Mouse (Mus musculus) forebrain, embryonic 13.5 days (tissue): ENCODE data around the gene Bmp3. TPM values are rescaled to one million over a fixed set of nuclear protein-coding genes. Genes with fewer than 3 reads are reported as not detected.

Experiments
- ATAC-seq: fragments of 200-750 bp; cut with Nextera tagmentation; 2 replicates; pipeline ENCODE4 v1.8.0; 2017
- H3K27ac ChIP-seq: fragments of 300-500 bp; sonication (generic); 2 replicates; pipeline ENCODE4 v1.5.1; 2015; ENCODE audit warnings: inconsistent platforms, mild to moderate bottlenecking, moderate library complexity
- H3K27me3 ChIP-seq: fragments of 300-500 bp; sonication (generic); 2 replicates; pipeline ENCODE4 v1.6.1; 2015; ENCODE audit warnings: mild to moderate bottlenecking, inconsistent platforms
- H3K36me3 ChIP-seq: fragments of 300-500 bp; sonication (generic); 2 replicates; pipeline ENCODE4 v1.6.1; 2015; ENCODE audit warnings: mild to moderate bottlenecking, inconsistent platforms; ENCODE audit not compliant: poor library complexity, severe bottlenecking
- H3K4me1 ChIP-seq: fragments of 300-500 bp; sonication (generic); 2 replicates; pipeline ENCODE4 v1.6.1; 2015; ENCODE audit warnings: inconsistent platforms
- H3K4me2 ChIP-seq: fragments of 300-500 bp; sonication (generic); 2 replicates; pipeline ENCODE4 v1.6.1; 2015; ENCODE audit warnings: inconsistent platforms, mild to moderate bottlenecking, moderate library complexity
- H3K4me3 ChIP-seq: fragments of 300-500 bp; sonication (generic); 2 replicates; pipeline ENCODE4 v1.5.1; 2015; ENCODE audit warnings: mild to moderate bottlenecking, inconsistent platforms
- H3K9ac ChIP-seq: fragments of 300-500 bp; sonication (generic); 2 replicates; pipeline ENCODE4 v1.6.1; 2015; ENCODE audit warnings: mild to moderate bottlenecking, inconsistent platforms
- H3K9me3 ChIP-seq: fragments of 300-500 bp; sonication (generic); replicated peaks from 2 replicates; pipeline ENCODE4 v1.6.1; 2016; ENCODE audit warnings: inconsistent platforms
- WGBS: fragments of 180-500 bp; shearing (Covaris S2); methylation state at CpG from one replicate; pipeline ENCODE4 v1.1.7; 2015; 5-methylcytosine and 5-hydroxymethylcytosine counted together
- polyA plus RNA-seq: library from polyadenylated mRNA; unstranded; fragments of >200 nt; fragmentation: Nextera tagmentation; extraction: Ambion mirVana; gene quantifications from 2 replicates; pipeline ENCODE4 v1.2.1, GENCODE M21; 2015

Bmp3 gene
- polyA plus RNA-seq, 1 experiment from 2014 or later: 1.4 TPM

- 23% methylated on average over 1 of the region's 1 CpGs for WGBS
Observed at GRCm38 (mm10) chr5:98921608-98922007, 67.4 kb downstream of the Bmp3 start.

GRCm38 (mm10) chr5:98922921-98923320 is 68.7 kb downstream of the Bmp3 start:
- Histone ChIP-seq H3K36me3 (no peaks in the 10 kb centered on the region), H3K27me3 (no peaks in the 10 kb centered on the region), H3K27ac (no peak overlapping the region), H3K4me2 (no peak overlapping the region), H3K9me3 (no peaks in the 10 kb centered on the region), H3K4me3 (no peak overlapping the region), H3K4me1 (peaks cover 13% of the 10 kb centered on the region), H3K9ac (no peak overlapping the region)
- WGBS: 91% methylated on average over 3 of the region's 3 CpGs
- no peak for ATAC-seq

More at GRCm38 (mm10) chr5:98921608-98922007, 67.4 kb downstream of the Bmp3 start:
- H3K4me3 ChIP-seq: no peak overlapping the region
- no peak overlapping the region for H3K4me2 ChIP-seq
- 0 out of 2 replicates have a peak, but pooled peaks have one; percentile 41 for ATAC-seq
- no peaks in the 10 kb centered on the region for H3K9me3 ChIP-seq
- no peaks in the 10 kb centered on the region for H3K27me3 ChIP-seq
- H3K27ac ChIP-seq: no peak overlapping the region
- H3K9ac ChIP-seq: no peak overlapping the region
- no peaks in the 10 kb centered on the region for H3K36me3 ChIP-seq
- H3K4me1 ChIP-seq: peaks cover 13% of the 10 kb centered on the region

Other genes with a start within 250 kb of the Bmp3 start
- 2.2 and 2.5 TPM in 2 replicates for gene Prkg2, start 182.9 kb downstream of the Bmp3 start, polyA plus RNA-seq